Mouse (Mus musculus) stomach, postnatal 0 days (tissue): ENCODE results near the gene Plekho2. TPM values are rescaled to one million over a fixed set of nuclear protein-coding genes. Genes with fewer than 3 reads are reported as not detected.

Source experiments
- ATAC-seq: fragments of 200-750 bp; cut with Nextera tagmentation; 2 replicates; pipeline ENCODE4 v1.8.0; 2017; ENCODE audit not compliant: low FRiP score, low TSS enrichment
- DNase-seq: peaks from one replicate; pipeline ENCODE4 v3.0.0-alpha.2; 2016; ENCODE audit warnings: low spot score
- H3K27ac ChIP-seq: fragments of 300-500 bp; sonication (generic); replicated peaks from 2 replicates; pipeline ENCODE4 v1.5.1; 2014; ENCODE audit warnings: mild to moderate bottlenecking, control low read depth
- H3K27me3 ChIP-seq: fragments of 300-500 bp; sonication (generic); 2 replicates; pipeline ENCODE4 v1.6.1; 2014; ENCODE audit warnings: low read length; ENCODE audit not compliant: control insufficient read depth, insufficient read depth
- H3K36me3 ChIP-seq: fragments of 300-500 bp; sonication (generic); 2 replicates; pipeline ENCODE4 v1.6.1; 2014; ENCODE audit warnings: low read length, mixed read lengths; ENCODE audit not compliant: control insufficient read depth, insufficient read depth
- H3K4me1 ChIP-seq: fragments of 300-500 bp; sonication (generic); replicated peaks from 2 replicates; pipeline ENCODE4 v1.6.1; 2014; ENCODE audit warnings: antibody characterized with exemption; ENCODE audit not compliant: control insufficient read depth, insufficient read depth
- H3K4me2 ChIP-seq: fragments of 300-500 bp; sonication (generic); replicated peaks from 2 replicates; pipeline ENCODE4 v1.6.1; 2014; ENCODE audit warnings: low read depth, mild to moderate bottlenecking, control low read depth, moderate library complexity
- H3K4me3 ChIP-seq: fragments of 300-500 bp; sonication (generic); 2 replicates; pipeline ENCODE4 v1.5.1; 2014; ENCODE audit warnings: low read depth, low read length, control low read depth
- H3K9ac ChIP-seq: fragments of 300-500 bp; sonication (generic); 2 replicates; pipeline ENCODE4 v1.6.1; 2014; ENCODE audit warnings: mild to moderate bottlenecking, low read length, control low read depth, mixed read lengths
- H3K9me3 ChIP-seq: fragments of 300-500 bp; sonication (generic); 2 replicates; pipeline ENCODE4 v1.6.1; 2016; ENCODE audit warnings: low read length; ENCODE audit not compliant: control insufficient read depth
- CTCF ChIP-seq: IDR thresholded peaks from 2 replicates; pipeline ENCODE4 v1.5.1; 2016; ENCODE audit warnings: antibody characterized with exemption, low read depth, mild to moderate bottlenecking, moderate library complexity
- EP300 ChIP-seq: optimal IDR thresholded peaks from 2 replicates; pipeline ENCODE3; 2016; ENCODE audit warnings: antibody characterized with exemption
- WGBS: fragments of 180-500 bp; shearing (Covaris S2); extraction: QIAGEN DNeasy Blood & Tissue Kit; methylation state at CpG from one replicate; pipeline ENCODE4 v1.1.7; 2014; 5-methylcytosine and 5-hydroxymethylcytosine counted together
- polyA plus RNA-seq: library from polyadenylated mRNA; unstranded; fragments of >200 nt; fragmentation: Nextera tagmentation; extraction: Ambion mirVana; gene quantifications from 2 replicates; pipeline ENCODE4 v1.2.1, GENCODE M21; 2015

Gene Plekho2
- polyA plus RNA-seq, 1 experiment from 2014 or later: 9.6 TPM

- Histone ChIP-seq H3K9ac (no peak overlapping the region), H3K9me3 (no peaks in the 10 kb centered on the region), H3K36me3 (no peaks in the 10 kb centered on the region), H3K27ac (no peak overlapping the region), H3K4me1 (no peaks in the 10 kb centered on the region), H3K4me3 (no peak overlapping the region), H3K27me3 (no peaks in the 10 kb centered on the region), H3K4me2 (no peak overlapping the region)
- TF ChIP-seq EP300 (no peak), CTCF (no peak)
- no peak for ATAC-seq
- DNase-seq: no peak
- 68% methylated on average over 3 of the region's 3 CpGs for WGBS
These were observed 65.0 kb downstream of the Plekho2 start for GRCm38 (mm10) chr9:65514851-65515261.

GRCm38 (mm10) chr9:65514431-65514830 lies 65.4 kb downstream of the Plekho2 start:
- TF ChIP-seq CTCF: no peak
- TF ChIP-seq EP300: no peak
- H3K36me3 ChIP-seq: no peaks in the 10 kb centered on the region
- DNase-seq (no peak), ATAC-seq (no peak)
- no peak overlapping the region for H3K4me2 ChIP-seq
- WGBS: 64% methylated on average over 7 of the region's 8 CpGs
- H3K9ac ChIP-seq: no peak overlapping the region
- H3K4me1 ChIP-seq: no peaks in the 10 kb centered on the region
- H3K4me3 ChIP-seq: no peak overlapping the region
- no peaks in the 10 kb centered on the region for H3K27me3 ChIP-seq
- H3K9me3 ChIP-seq: no peaks in the 10 kb centered on the region
- no peak overlapping the region for H3K27ac ChIP-seq

GRCm38 (mm10) chr9:65512520-65512919 lies 67.3 kb downstream of the Plekho2 start:
- no peaks in the 10 kb centered on the region for H3K4me1 ChIP-seq
- H3K4me3 ChIP-seq: no peak overlapping the region
- peak; percentile 53 for ATAC-seq
- no peaks in the 10 kb centered on the region for H3K36me3 ChIP-seq
- no peak overlapping the region for H3K4me2 ChIP-seq
- no peaks in the 10 kb centered on the region for H3K27me3 ChIP-seq
- no peak for TF ChIP-seq EP300
- TF ChIP-seq CTCF: no peak
- H3K9me3 ChIP-seq: no peaks in the 10 kb centered on the region
- WGBS: 55% methylated on average over 3 of the region's 3 CpGs
- no peak overlapping the region for H3K27ac ChIP-seq
- no peak overlapping the region for H3K9ac ChIP-seq
- DNase-seq: peak; percentile 77

- no peak overlapping the region for H3K4me2 ChIP-seq
- WGBS: 23% methylated on average over 7 of the region's 7 CpGs
- H3K4me3 ChIP-seq: no peak overlapping the region
- no peaks in the 10 kb centered on the region for H3K9me3 ChIP-seq
- peak; percentile 38 for DNase-seq
- no peaks in the 10 kb centered on the region for H3K36me3 ChIP-seq
- no peaks in the 10 kb centered on the region for H3K4me1 ChIP-seq
- H3K27ac ChIP-seq: peak overlapping the region; percentile 13; the same call in 1 of the 2 replicates
- TF ChIP-seq EP300 (no peak), CTCF (no peak)
- no peak overlapping the region for H3K9ac ChIP-seq
- ATAC-seq: no peak; the same call in 1 of the 2 replicates
- no peaks in the 10 kb centered on the region for H3K27me3 ChIP-seq
These were observed 71.4 kb downstream of the Plekho2 start for GRCm38 (mm10) chr9:65508449-65508848.

- H3K36me3 ChIP-seq: no peaks in the 10 kb centered on the region
- no peak overlapping the region for H3K4me2 ChIP-seq
- DNase-seq (no peak), ATAC-seq (peak; percentile 48; the same call in 1 of the 2 replicates)
- H3K4me1 ChIP-seq: no peaks in the 10 kb centered on the region
- H3K27ac ChIP-seq: no peak overlapping the region
- WGBS: 50% methylated on average over 21 of the region's 21 CpGs
- H3K4me3 ChIP-seq: no peak overlapping the region
- H3K9ac ChIP-seq: no peak overlapping the region
- no peaks in the 10 kb centered on the region for H3K9me3 ChIP-seq
- no peaks in the 10 kb centered on the region for H3K27me3 ChIP-seq
- TF ChIP-seq CTCF (no peak), EP300 (no peak)
These were observed 76.9 kb downstream of the Plekho2 start for GRCm38 (mm10) chr9:65502721-65503505.

Other genes starting within 250 kb of the Plekho2 start
- 5.4 and 5.8 TPM in 2 replicates for gene Pdcd7, start 233.9 kb downstream of the Plekho2 start, polyA plus RNA-seq
- not detected in 2 replicates for gene Ubap1l, start 219.0 kb downstream of the Plekho2 start, polyA plus RNA-seq
- 0.38 and 0.49 TPM in 2 replicates for gene Kbtbd13, start 188.4 kb downstream of the Plekho2 start, polyA plus RNA-seq
- gene Rasl12, start 181.5 kb downstream of the Plekho2 start, polyA plus RNA-seq: 3.7 and 3.9 TPM in 2 replicates
- gene Slc51b, start 157.1 kb downstream of the Plekho2 start, polyA plus RNA-seq: not detected in 2 replicates
- 11.5 and 12.4 TPM in 2 replicates for gene Mtfmt, start 144.3 kb downstream of the Plekho2 start, polyA plus RNA-seq
- gene Spg21, start 119.1 kb downstream of the Plekho2 start, polyA plus RNA-seq: 62.3 and 67.7 TPM in 2 replicates
- gene Ankdd1a, start 59.8 kb downstream of the Plekho2 start, polyA plus RNA-seq: 0.18 and 0.35 TPM in 2 replicates
- gene Pif1, start 7.1 kb upstream of the Plekho2 start, polyA plus RNA-seq: 2.1 and 2.4 TPM in 2 replicates
- 18.1 and 19.9 TPM in 2 replicates for gene Rbpms2, start 49.6 kb upstream of the Plekho2 start, polyA plus RNA-seq
- gene Oaz2, start 88.0 kb upstream of the Plekho2 start, polyA plus RNA-seq: 138 and 144 TPM in 2 replicates
- 2.4 and 2.7 TPM in 2 replicates for gene Zfp609, start 247.5 kb upstream of the Plekho2 start, polyA plus RNA-seq